Mouse (Mus musculus) granulocyte monocyte progenitor cell, adult 5-6 weeks (primary cell): ENCODE measurements around the gene Ccdc34. TPM values are rescaled to one million over a fixed set of nuclear protein-coding genes. Genes with fewer than 3 reads are reported as not detected.

Experiments used
- ATAC-seq: replicated peaks from 2 replicates; pipeline ENCODE4 v1.8.0; 2016; ENCODE audit warnings: mild to moderate bottlenecking, moderate TSS enrichment, inconsistent platforms; ENCODE audit not compliant: poor library complexity, severe bottlenecking
- total RNA-seq, 2 experiments: library from RNA; stranded (forward) in 1 of 2; stranded (reverse) in 1 of 2; fragments of 200-712, 200-1000 nt in 1 of 2; fragments of >200 nt in 1 of 2; fragmentation: Nextera tagmentation in 1 of 2; gene quantifications; 2 replicates each; pipeline ENCODE4 v1.2.3; 2014 to 2017

Ccdc34 gene
- total RNA-seq, 2 experiments from 2014 or later: 30.9 to 53.7 TPM

- ATAC-seq: no peak
These were observed 24.2 kb upstream of the Ccdc34 start for GRCm38 (mm10) chr2:109993404-109993803.

DNA sequence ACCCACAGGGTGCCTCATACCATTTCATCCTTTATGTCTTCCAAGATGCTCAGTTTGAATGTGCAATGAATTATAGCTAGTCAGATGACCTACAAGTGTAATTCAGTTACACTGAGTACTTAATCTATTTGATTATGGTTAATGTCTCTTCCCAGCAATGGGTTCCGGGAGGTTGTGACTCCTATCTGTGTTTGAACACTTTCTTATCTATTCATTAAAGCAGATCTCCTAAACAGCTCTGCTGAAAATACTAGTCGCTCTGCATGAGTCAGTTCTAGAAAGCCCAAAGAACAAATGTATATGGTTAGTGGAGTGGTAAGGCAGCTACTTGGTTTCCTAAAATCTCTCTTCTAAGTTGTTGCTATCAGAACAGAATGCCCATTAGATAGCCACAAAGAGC lies 22.6 kb upstream of the Ccdc34 start:
- ATAC-seq: no peak

GRCm38 (mm10) chr2:109996411-109996810 lies 21.2 kb upstream of the Ccdc34 start:
- peak; percentile 80 for ATAC-seq

DNA sequence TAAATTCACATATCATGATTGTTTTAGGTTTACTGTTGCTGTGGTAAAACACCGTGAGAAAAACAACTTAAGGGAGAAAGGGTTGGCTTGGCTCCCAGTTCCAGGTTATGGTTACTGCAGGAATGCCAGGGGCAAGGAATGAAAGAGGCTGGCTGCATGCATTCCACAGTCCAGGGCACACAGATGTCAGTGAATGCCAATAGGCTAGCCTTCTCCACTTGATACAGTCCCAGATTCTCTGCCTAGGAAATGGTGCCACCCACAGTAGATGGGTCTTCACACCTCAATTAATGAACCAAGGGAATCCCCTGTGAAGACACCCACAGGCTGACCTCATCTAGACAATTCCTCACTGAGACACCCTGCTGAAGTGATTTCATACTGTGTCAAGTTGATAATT lies 12.9 kb upstream of the Ccdc34 start:
- no peak for ATAC-seq

GRCm38 (mm10) chr2:110005164-110005563 lies 12.5 kb upstream of the Ccdc34 start:
- no peak for ATAC-seq

GRCm38 (mm10) chr2:110005596-110006239 lies 11.9 kb upstream of the Ccdc34 start:
- no peak for ATAC-seq

- ATAC-seq: peak; percentile 51
These were observed 10.0 kb upstream of the Ccdc34 start for GRCm38 (mm10) chr2:110007423-110008267.

DNA sequence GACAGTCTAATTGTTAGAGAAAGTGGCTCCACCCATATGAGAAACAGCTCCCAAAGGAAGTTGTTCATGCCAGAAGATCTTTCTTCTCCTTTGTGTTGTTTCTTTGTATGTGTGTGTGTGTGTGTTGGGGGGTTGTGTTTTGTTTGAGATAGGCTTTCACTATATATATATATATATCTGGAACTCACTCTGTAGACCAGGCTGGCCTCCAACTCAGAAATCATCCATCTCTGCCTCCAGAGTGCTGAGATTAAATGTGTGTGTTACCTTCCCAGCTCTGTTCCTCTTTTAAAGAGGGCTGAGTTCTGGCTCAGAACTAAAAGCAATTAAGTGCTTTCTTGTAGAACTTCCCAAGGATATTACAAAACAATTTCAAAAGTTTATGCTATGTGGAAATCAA lies 8.2 kb upstream of the Ccdc34 start:
- ATAC-seq: peak; percentile 52

DNA sequence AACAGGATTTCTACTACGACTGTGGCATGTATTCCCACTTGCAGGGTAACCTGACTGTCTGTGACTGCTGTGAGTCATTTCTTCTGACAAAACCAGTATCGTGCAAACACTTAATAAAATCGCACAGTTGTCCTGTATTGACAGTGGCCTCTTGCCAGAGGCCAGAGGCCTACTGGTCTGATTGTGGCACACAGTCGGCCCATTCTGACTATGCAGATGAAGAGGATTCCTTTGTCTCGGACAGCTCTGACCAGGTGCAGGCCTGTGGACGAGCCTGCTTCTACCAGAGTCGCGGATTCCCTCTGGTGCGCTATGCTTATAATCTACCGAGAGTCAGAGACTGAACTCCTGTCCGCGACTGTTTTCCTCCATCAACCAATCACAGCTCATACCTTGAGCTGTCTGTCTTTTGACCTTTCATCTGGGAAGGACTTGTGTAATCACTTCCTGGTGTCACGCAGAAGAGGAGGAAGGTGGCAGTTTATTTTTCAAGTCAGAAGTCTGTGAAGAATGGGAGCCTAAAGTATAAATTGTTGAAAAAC lies 5.4 kb upstream of the Ccdc34 start:
- no peak for ATAC-seq

- ATAC-seq: no peak
These were observed 530 bp upstream of the Ccdc34 start for GRCm38 (mm10) chr2:110017087-110017486.

DNA sequence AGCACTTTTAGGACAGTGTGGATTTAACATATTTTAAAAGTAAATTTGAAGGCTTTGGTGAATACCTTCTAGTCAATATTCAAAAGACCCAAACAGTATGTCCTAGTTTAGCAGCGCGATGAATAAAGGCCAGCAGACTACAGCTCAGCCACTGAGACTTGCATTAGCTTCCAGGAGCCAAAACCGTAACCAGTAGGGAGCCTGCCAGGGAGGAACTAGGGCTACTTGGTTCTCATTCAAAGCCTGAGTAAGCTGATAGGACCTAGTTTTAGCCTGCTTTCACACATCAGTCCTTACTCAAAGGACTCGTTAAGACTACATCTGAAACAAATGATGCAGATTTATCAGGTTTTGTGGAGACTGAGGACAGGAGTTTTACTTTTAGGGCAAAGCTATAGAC lies 2.0 kb downstream of the Ccdc34 start:
- ATAC-seq: no peak

DNA sequence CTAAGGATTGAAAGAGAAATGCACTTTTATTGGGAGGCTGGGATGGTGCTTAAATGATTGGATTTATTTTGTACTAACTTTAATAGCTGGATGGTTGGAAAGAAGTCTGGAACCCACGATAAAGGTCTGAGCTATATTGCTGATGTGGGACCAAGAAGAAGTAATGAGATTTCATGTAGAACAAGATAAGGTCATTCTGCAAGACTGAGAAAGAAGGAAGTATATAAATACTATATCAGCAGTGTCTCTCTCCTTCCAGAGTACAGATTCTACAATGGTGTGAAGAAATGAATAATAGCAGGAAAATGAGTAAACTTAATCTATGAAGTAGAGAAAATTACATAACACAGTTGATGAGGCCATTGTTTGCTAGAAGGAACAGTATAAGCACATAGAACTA lies 2.8 kb downstream of the Ccdc34 start:
- ATAC-seq: no peak

GRCm38 (mm10) chr2:110036265-110036664 lies 18.6 kb downstream of the Ccdc34 start:
- ATAC-seq: no peak

GRCm38 (mm10) chr2:110036665-110037064 lies 19.0 kb downstream of the Ccdc34 start:
- ATAC-seq: no peak

DNA sequence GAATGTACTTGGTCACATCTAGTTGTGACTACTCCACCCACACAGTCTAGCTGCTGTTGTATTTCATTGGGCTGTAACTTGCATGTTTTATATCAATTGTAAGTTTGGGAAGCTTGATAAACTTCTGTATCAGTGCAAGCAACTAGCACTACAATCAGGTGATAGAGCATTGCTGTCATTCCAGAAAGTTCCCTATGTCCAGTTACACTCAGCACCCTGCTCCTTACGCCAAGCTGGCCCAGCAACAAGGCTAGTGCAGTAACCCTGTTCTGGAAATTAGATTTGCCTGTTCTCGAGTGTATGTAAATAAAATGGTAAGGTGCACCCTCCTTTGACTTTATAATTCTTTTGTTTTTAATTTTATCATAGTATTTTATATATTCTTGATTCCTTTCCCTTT lies 19.6 kb downstream of the Ccdc34 start:
- ATAC-seq: no peak

DNA sequence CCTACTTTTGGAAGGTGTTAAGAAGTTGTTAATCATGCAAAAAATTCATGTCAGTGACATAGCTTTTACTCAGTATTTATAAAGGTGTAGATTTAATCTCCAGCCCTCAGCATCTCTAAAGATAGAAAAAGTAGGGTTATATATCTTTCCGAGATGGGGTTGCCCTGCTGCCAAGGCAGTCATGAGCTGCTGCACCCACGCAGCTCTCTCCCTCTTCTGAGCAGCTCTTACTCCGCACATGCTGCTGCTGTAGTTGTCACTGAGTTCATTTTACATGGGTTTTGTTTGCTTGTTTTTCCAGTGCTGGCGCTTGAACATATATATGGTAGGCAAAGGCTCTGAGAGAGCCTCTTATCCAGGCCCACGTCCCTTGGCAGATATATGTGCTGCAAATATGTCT lies 20.7 kb downstream of the Ccdc34 start:
- ATAC-seq: no peak

GRCm38 (mm10) chr2:110042861-110043760 lies 25.5 kb downstream of the Ccdc34 start:
- ATAC-seq: no peak

DNA sequence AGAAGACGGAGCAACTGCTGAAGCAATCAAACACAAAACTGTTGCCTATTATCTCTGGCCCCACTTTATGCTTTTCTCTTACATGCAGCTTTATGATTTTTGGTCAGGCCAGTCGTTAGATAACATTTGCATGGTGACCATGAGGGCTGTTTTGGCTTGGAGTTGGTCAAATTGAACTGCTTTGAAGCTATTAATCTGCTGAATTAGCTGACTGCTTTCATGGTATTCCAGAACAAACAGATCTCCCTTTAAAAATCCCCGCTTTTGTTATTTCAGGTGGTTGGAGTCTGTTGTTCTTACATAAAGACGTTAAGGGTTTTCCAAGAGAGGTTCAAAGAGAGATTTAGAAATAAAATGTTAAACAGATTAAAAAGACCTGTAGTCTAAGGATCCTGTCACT lies 40.8 kb downstream of the Ccdc34 start:
- ATAC-seq: no peak

DNA sequence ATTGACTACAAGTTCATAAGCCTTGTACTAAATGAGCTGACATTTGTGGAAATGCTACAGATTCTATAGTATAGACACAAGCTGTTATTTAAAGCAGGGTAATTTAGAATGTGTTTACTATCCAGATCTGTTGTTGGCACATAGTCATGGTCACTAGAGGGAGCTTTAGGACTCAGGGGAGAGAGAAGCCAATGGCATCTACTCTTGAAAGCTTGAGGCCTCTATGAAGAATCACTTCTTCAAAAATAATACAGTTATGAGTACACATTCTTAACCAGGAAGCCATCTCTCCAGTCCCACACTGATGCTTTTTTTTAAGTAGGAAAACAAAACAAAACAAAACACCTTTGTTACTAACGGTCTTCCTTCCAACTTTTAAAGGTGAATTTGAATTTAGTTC lies 45.5 kb downstream of the Ccdc34 start:
- no peak for ATAC-seq

GRCm38 (mm10) chr2:110068916-110069315 lies 51.3 kb downstream of the Ccdc34 start:
- ATAC-seq: no peak

GRCm38 (mm10) chr2:110073023-110073422 lies 55.4 kb downstream of the Ccdc34 start:
- no peak for ATAC-seq
